Mouse (Mus musculus): Measurements from ENCODE around the gene Ripk1. TPM values are rescaled to one million over a fixed set of nuclear protein-coding genes. Genes with fewer than 3 reads are reported as not detected.

Ripk1 gene
- total RNA-seq, 2 experiments from 2014 or later: 3.7 to 4.1 TPM

- DNase-seq: peak; percentile 90
- intact Hi-C loops (cut with DNase I): no loop called here
These were observed 35.3 kb downstream of the Ripk1 start, which contains the start of gene Bphl for GRCm38 (mm10) chr13:34037172-34038055. Gene Bphl (plus strand): TSS chr13:34037597.

GRCm38 (mm10) chr13:34038056-34038432 lies 35.9 kb downstream of the Ripk1 start:
- intact Hi-C loops (cut with DNase I): no loop called here
- DNase-seq: no peak

- intact Hi-C loops (cut with DNase I): no loop called here
- DNase-seq: no peak
These were observed 36.8 kb downstream of the Ripk1 start for GRCm38 (mm10) chr13:34038901-34039341.

- intact Hi-C loops (cut with DNase I): loop anchor here (5.0 kb wide), 1 partner anchor 597 kb away; no protein-coding TSS in a partner anchor
- DNase-seq: no peak
These were observed 37.9 kb downstream of the Ripk1 start for GRCm38 (mm10) chr13:34040091-34040490.

- DNase-seq: no peak
- intact Hi-C loops (cut with DNase I): loop anchor here (5.0 kb wide), 1 partner anchor 593 kb away; no protein-coding TSS in a partner anchor
These were observed 41.7 kb downstream of the Ripk1 start for GRCm38 (mm10) chr13:34043716-34044393.

- no peak for DNase-seq
- intact Hi-C loops (cut with DNase I): loop anchor here (1.0 kb wide), 1 partner anchor 109 kb away; no protein-coding TSS in a partner anchor
These were observed 43.5 kb downstream of the Ripk1 start for GRCm38 (mm10) chr13:34045511-34046249.

- peak; percentile 48 to 76 for DNase-seq
- intact Hi-C loops (cut with DNase I): loop anchor here (1.0 kb wide), 1 partner anchor 108 kb away; no protein-coding TSS in a partner anchor
These were observed 44.4 kb downstream of the Ripk1 start for GRCm38 (mm10) chr13:34046421-34047012.

GRCm38 (mm10) chr13:34047526-34047925 lies 45.4 kb downstream of the Ripk1 start:
- no peak for DNase-seq
- intact Hi-C loops (cut with DNase I): no loop called here

GRCm38 (mm10) chr13:34050479-34050878 lies 48.3 kb downstream of the Ripk1 start:
- intact Hi-C loops (cut with DNase I): no loop called here
- DNase-seq: no peak

- intact Hi-C loops (cut with DNase I): no loop called here
- DNase-seq: no peak
These were observed 49.5 kb downstream of the Ripk1 start for GRCm38 (mm10) chr13:34051692-34052091.

- no peak for DNase-seq
These were observed 51.6 kb downstream of the Ripk1 start for GRCm38 (mm10) chr13:34053673-34054282.

GRCm38 (mm10) chr13:34054391-34054790 lies 52.2 kb downstream of the Ripk1 start:
- intact Hi-C loops (cut with DNase I): no loop called here
- DNase-seq: no peak

More at GRCm38 (mm10) chr13:34053673-34054282, 51.6 kb downstream of the Ripk1 start:
- intact Hi-C loops (cut with DNase I): no loop called here

GRCm38 (mm10) chr13:34054983-34055382 lies 52.8 kb downstream of the Ripk1 start:
- intact Hi-C loops (cut with DNase I): no loop called here
- no peak for DNase-seq

GRCm38 (mm10) chr13:34057252-34057651 lies 55.1 kb downstream of the Ripk1 start:
- intact Hi-C loops (cut with DNase I): no loop called here
- no peak for DNase-seq

- DNase-seq: no peak
- intact Hi-C loops (cut with DNase I): no loop called here
These were observed 57.9 kb downstream of the Ripk1 start for GRCm38 (mm10) chr13:34060061-34060460.

GRCm38 (mm10) chr13:34062466-34062865 lies 60.3 kb downstream of the Ripk1 start:
- DNase-seq: no peak
- intact Hi-C loops (cut with DNase I): no loop called here

- intact Hi-C loops (cut with DNase I): no loop called here
- DNase-seq: no peak
These were observed 64.2 kb downstream of the Ripk1 start for GRCm38 (mm10) chr13:34066351-34066750.

GRCm38 (mm10) chr13:34070296-34070695 lies 68.1 kb downstream of the Ripk1 start:
- DNase-seq: no peak
- intact Hi-C loops (cut with DNase I): no loop called here

- intact Hi-C loops (cut with DNase I): no loop called here
- no peak for DNase-seq
These were observed 69.7 kb downstream of the Ripk1 start for GRCm38 (mm10) chr13:34071836-34072235.

GRCm38 (mm10) chr13:34072847-34073246 lies 70.7 kb downstream of the Ripk1 start:
- intact Hi-C loops (cut with DNase I): no loop called here
- DNase-seq: no peak
